Mouse (Mus musculus): ENCODE results near the gene L3mbtl4. TPM values are rescaled to one million over a fixed set of nuclear protein-coding genes. Genes with fewer than 3 reads are reported as not detected.

The L3mbtl4 gene
- polyA plus RNA-seq, 1 experiment: not detected

DNA sequence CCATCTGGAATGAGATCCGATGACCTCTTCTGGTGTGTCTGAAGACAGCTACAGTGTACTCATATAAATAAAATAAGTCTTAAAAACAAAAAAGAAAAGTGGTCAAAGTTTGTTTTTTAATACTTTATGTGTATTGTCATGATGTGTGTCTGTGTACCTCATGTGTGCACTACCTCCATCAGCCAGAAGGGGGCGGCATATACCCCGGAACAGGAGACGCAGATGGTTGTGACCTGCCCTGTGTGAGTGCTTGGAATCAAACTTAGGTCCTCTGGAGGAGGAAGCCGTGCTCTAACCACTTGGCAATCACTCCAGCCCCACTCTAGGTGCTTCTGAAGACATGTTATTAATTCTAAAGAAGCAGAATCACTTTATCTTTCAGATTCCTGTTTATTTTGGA, 58.6 kb downstream of the L3mbtl4 start:
- Histone ChIP-seq H3K36me3 (ENCODE audit: control insufficient read depth, insufficient read depth) (no peaks in the 10 kb centered on the region), H3ac (ENCODE audit: control insufficient read depth, insufficient read length) (no peak overlapping the region), H3K4me2 (ENCODE audit: low read depth) (no peak overlapping the region), H3K27me3 (ENCODE audit: control insufficient read depth, insufficient read depth, insufficient read length) (no peaks in the 10 kb centered on the region), H3K79me2 (ENCODE audit: control insufficient read depth, insufficient read depth) (no peaks in the 10 kb centered on the region), H3K4me3 (no peak overlapping the region)
- TF ChIP-seq POLR2AphosphoS2 (IDR thresholded peaks at IDR 0.05; ENCODE audit: insufficient read length, low read depth) (no peak), MYOD1 (IDR thresholded peaks at IDR 0.05; ENCODE audit: control insufficient read depth in 1 of 3, insufficient read length in 2 of 3, low read depth in 2 of 3) (no peak), POLR2A (IDR thresholded peaks at IDR 0.05; ENCODE audit: insufficient read length, low read depth) (no peak), TCF12 (IDR thresholded peaks at IDR 0.05; ENCODE audit: insufficient read depth, poor library complexity, severe bottlenecking) (no peak), USF1 (IDR thresholded peaks at IDR 0.05; ENCODE audit: low read depth) (no peak), E2F4 (IDR thresholded peaks at IDR 0.05; ENCODE audit: insufficient read depth) (no peak), TCF3 (IDR thresholded peaks at IDR 0.05; ENCODE audit: insufficient read length, low read depth) (no peak), CEBPB (IDR thresholded peaks at IDR 0.05; ENCODE audit: insufficient read depth, poor library complexity, severe bottlenecking) (no peak), MAX (IDR thresholded peaks at IDR 0.05; ENCODE audit: low read depth) (no peak), SRF (IDR thresholded peaks at IDR 0.05; ENCODE audit: control insufficient read depth, insufficient read length, low read depth) (no peak), MYOG (IDR thresholded peaks at IDR 0.05; ENCODE audit: control insufficient read depth in 1 of 3, insufficient read depth in 1 of 3, insufficient read length in 2 of 3, low read depth in 2 of 3) (no peak), REST (IDR thresholded peaks at IDR 0.05; ENCODE audit: insufficient read depth, insufficient read length) (no peak)

DNA sequence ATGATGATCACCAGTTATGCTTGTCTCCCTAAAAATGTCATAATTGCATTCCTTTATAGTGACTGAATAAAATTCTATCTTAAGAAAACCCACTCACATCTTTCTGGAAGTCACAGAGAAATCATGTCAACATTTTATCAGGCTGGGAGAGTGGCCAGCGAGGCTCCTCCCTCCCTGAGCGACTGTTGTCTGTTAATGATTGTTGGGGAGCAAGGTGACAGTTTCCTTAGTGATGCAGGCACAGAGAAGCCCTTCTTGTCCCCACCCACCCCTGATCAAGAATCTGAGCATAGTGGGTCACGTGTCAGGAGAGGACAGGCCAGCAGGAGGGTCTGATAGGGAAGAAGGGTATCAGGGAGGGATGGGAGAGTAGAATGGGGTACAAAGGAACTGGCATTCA, 59.8 kb downstream of the L3mbtl4 start:
- H3ac ChIP-seq (ENCODE audit: control insufficient read depth, insufficient read length): no peak overlapping the region
- no peaks in the 10 kb centered on the region for H3K79me2 ChIP-seq (ENCODE audit: control insufficient read depth, insufficient read depth)
- no peak for TF ChIP-seq E2F4 (IDR thresholded peaks at IDR 0.05; ENCODE audit: insufficient read depth)
- TF ChIP-seq MYOG (IDR thresholded peaks at IDR 0.05; ENCODE audit: control insufficient read depth in 1 of 3, insufficient read depth in 1 of 3, insufficient read length in 2 of 3, low read depth in 2 of 3): no peak
- TF ChIP-seq USF1 (IDR thresholded peaks at IDR 0.05; ENCODE audit: low read depth): no peak
- no peak for TF ChIP-seq SRF (IDR thresholded peaks at IDR 0.05; ENCODE audit: control insufficient read depth, insufficient read length, low read depth)
- no peak for TF ChIP-seq TCF3 (IDR thresholded peaks at IDR 0.05; ENCODE audit: insufficient read length, low read depth)
- no peak for TF ChIP-seq MAX (IDR thresholded peaks at IDR 0.05; ENCODE audit: low read depth)
- TF ChIP-seq MYOD1 (IDR thresholded peaks at IDR 0.05; ENCODE audit: control insufficient read depth in 1 of 3, insufficient read length in 2 of 3, low read depth in 2 of 3): no peak
- H3K4me3 ChIP-seq: no peak overlapping the region
- no peaks in the 10 kb centered on the region for H3K27me3 ChIP-seq (ENCODE audit: control insufficient read depth, insufficient read depth, insufficient read length)
- no peaks in the 10 kb centered on the region for H3K36me3 ChIP-seq (ENCODE audit: control insufficient read depth, insufficient read depth)
- H3K4me2 ChIP-seq (ENCODE audit: low read depth): no peak overlapping the region

DNA sequence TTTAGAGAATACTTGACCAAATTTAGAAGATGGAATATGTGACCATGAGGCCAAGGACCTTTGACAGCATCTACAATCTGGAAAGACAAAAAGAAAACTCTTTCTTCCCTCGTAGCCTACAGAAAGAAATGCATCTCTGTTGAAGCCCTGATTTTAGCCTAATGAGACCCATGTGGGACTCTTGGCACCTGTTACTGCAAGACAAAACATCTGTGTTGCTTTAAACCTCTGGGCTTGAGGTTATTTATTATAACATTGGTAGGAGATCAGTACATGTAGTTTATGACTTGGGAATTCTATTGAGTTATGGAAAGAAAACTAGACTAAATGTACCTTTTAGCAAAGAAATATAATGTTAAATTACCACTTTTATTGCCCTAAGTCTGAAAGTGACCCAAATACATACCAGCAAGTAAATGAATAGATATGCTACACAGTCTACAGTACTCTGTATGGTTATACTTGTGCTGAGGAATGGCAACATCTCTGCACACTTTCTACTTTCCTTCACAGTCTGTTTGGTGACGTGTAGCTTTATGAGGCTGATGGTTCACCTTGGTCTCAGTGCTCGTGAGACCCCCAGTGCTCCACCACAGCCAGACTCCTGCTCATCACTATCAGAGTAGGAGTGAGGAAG, 65.4 kb downstream of the L3mbtl4 start:
- no peak for TF ChIP-seq SRF (IDR thresholded peaks at IDR 0.05; ENCODE audit: control insufficient read depth, insufficient read length, low read depth)
- TF ChIP-seq MYOD1 (IDR thresholded peaks at IDR 0.05; ENCODE audit: control insufficient read depth in 1 of 3, insufficient read length in 2 of 3, low read depth in 2 of 3): no peak
- TF ChIP-seq USF1 (IDR thresholded peaks at IDR 0.05; ENCODE audit: low read depth): no peak
- TF ChIP-seq POLR2A (IDR thresholded peaks at IDR 0.05; ENCODE audit: insufficient read length, low read depth): no peak
- TF ChIP-seq POLR2AphosphoS2 (IDR thresholded peaks at IDR 0.05; ENCODE audit: insufficient read length, low read depth): no peak
- no peak for TF ChIP-seq E2F4 (IDR thresholded peaks at IDR 0.05; ENCODE audit: insufficient read depth)
- no peak for TF ChIP-seq TCF3 (IDR thresholded peaks at IDR 0.05; ENCODE audit: insufficient read length, low read depth)
- TF ChIP-seq CEBPB (IDR thresholded peaks at IDR 0.05; ENCODE audit: insufficient read depth, poor library complexity, severe bottlenecking): no peak
- no peak for TF ChIP-seq MAX (IDR thresholded peaks at IDR 0.05; ENCODE audit: low read depth)
- TF ChIP-seq TCF12 (IDR thresholded peaks at IDR 0.05; ENCODE audit: insufficient read depth, poor library complexity, severe bottlenecking): no peak
- no peak for TF ChIP-seq REST (IDR thresholded peaks at IDR 0.05; ENCODE audit: insufficient read depth, insufficient read length)
- TF ChIP-seq MYOG (IDR thresholded peaks at IDR 0.05; ENCODE audit: control insufficient read depth in 1 of 3, insufficient read depth in 1 of 3, insufficient read length in 2 of 3, low read depth in 2 of 3): no peak
- H3K4me3 ChIP-seq: no peak overlapping the region
- no peak overlapping the region for H3K4me2 ChIP-seq (ENCODE audit: low read depth)
- no peaks in the 10 kb centered on the region for H3K27me3 ChIP-seq (ENCODE audit: control insufficient read depth, insufficient read depth, insufficient read length)
- H3K36me3 ChIP-seq (ENCODE audit: control insufficient read depth, insufficient read depth): no peaks in the 10 kb centered on the region
- no peaks in the 10 kb centered on the region for H3K79me2 ChIP-seq (ENCODE audit: control insufficient read depth, insufficient read depth)
- H3ac ChIP-seq (ENCODE audit: control insufficient read depth, insufficient read length): no peak overlapping the region

DNA sequence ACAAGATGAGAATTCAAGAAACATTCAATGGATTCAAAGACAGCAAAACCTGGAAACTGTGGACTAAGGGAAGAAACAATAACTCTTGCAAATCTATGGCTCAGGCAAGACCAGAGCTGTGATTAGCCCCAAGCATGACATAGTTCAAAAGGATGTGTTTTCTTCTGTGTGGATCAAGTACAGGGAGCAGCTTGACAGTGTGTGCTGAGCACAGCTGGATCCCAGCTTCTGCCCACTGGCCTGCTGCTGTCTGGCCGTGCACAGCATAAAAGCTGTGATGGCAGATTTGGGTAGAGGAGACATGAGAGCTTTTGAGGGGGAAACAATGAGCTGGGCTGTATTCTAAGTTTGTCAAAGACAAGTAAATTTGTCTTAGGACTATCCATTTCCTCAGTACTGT, 84.1 kb downstream of the L3mbtl4 start:
- H3K36me3 ChIP-seq (ENCODE audit: control insufficient read depth, insufficient read depth): no peaks in the 10 kb centered on the region
- H3K4me2 ChIP-seq (ENCODE audit: low read depth): no peak overlapping the region
- no peak overlapping the region for H3ac ChIP-seq (ENCODE audit: control insufficient read depth, insufficient read length)
- H3K79me2 ChIP-seq (ENCODE audit: control insufficient read depth, insufficient read depth): no peaks in the 10 kb centered on the region
- no peak for TF ChIP-seq MAX (IDR thresholded peaks at IDR 0.05; ENCODE audit: low read depth)
- no peak for TF ChIP-seq E2F4 (IDR thresholded peaks at IDR 0.05; ENCODE audit: insufficient read depth)
- TF ChIP-seq TCF12 (IDR thresholded peaks at IDR 0.05; ENCODE audit: insufficient read depth, poor library complexity, severe bottlenecking): no peak
- TF ChIP-seq USF1 (IDR thresholded peaks at IDR 0.05; ENCODE audit: low read depth): no peak
- no peak for TF ChIP-seq SRF (IDR thresholded peaks at IDR 0.05; ENCODE audit: control insufficient read depth, insufficient read length, low read depth)
- no peak for TF ChIP-seq MYOD1 (IDR thresholded peaks at IDR 0.05; ENCODE audit: control insufficient read depth in 1 of 3, insufficient read length in 2 of 3, low read depth in 2 of 3)
- TF ChIP-seq POLR2A (IDR thresholded peaks at IDR 0.05; ENCODE audit: insufficient read length, low read depth): no peak
- no peak overlapping the region for H3K4me3 ChIP-seq
- no peaks in the 10 kb centered on the region for H3K27me3 ChIP-seq (ENCODE audit: control insufficient read depth, insufficient read depth, insufficient read length)

DNA sequence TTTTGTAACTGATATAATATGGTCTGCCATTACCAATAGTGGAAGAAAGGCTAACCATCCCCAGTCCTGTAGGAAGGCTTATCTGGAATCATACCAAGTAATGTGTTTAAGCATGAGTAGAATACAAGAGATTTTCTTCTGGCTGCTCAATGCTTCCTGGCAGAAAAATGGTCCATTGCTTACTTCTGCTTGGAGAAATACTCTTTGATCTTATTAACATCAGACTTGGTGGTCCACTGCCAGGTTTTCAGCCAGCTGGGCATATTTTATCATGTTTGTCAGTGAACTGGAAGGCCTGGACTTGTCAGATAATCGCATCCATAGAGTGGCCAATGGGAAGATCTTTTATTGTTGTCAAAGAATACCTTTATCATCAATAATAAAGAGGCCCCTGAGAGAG, 97.5 kb downstream of the L3mbtl4 start:
- no peaks in the 10 kb centered on the region for H3K27me3 ChIP-seq (ENCODE audit: control insufficient read depth, insufficient read depth, insufficient read length)
- H3ac ChIP-seq (ENCODE audit: control insufficient read depth, insufficient read length): no peak overlapping the region
- H3K4me3 ChIP-seq: no peak overlapping the region
- no peaks in the 10 kb centered on the region for H3K36me3 ChIP-seq (ENCODE audit: control insufficient read depth, insufficient read depth)
- TF ChIP-seq MYOG (IDR thresholded peaks at IDR 0.05; ENCODE audit: control insufficient read depth in 1 of 3, insufficient read depth in 1 of 3, insufficient read length in 2 of 3, low read depth in 2 of 3): no peak
- no peak for TF ChIP-seq E2F4 (IDR thresholded peaks at IDR 0.05; ENCODE audit: insufficient read depth)
- H3K79me2 ChIP-seq (ENCODE audit: control insufficient read depth, insufficient read depth): no peaks in the 10 kb centered on the region
- H3K4me2 ChIP-seq (ENCODE audit: low read depth): no peak overlapping the region

Data from myocyte (in vitro differentiated cells).